Mouse (Mus musculus) embryonic facial prominence, embryonic 12.5 days (tissue): Measurements from ENCODE around the gene Cd69. TPM values are rescaled to one million over a fixed set of nuclear protein-coding genes. Genes with fewer than 3 reads are reported as not detected.

Experiments
- ATAC-seq: fragments of 200-750 bp; cut with Nextera tagmentation; 2 replicates; pipeline ENCODE4 v1.8.0; 2017; ENCODE audit not compliant: insufficient number of reproducible peaks, insufficient read depth, low FRiP score, low TSS enrichment
- H3K27ac ChIP-seq: fragments of 300-500 bp; sonication (generic); 2 replicates; pipeline ENCODE4 v1.5.1; 2016; ENCODE audit warnings: mild to moderate bottlenecking
- H3K27me3 ChIP-seq: fragments of 300-500 bp; sonication (generic); 2 replicates; pipeline ENCODE4 v1.6.1; 2016; ENCODE audit warnings: mild to moderate bottlenecking, moderate library complexity
- H3K36me3 ChIP-seq: fragments of 300-500 bp; sonication (generic); 2 replicates; pipeline ENCODE4 v1.6.1; 2016; ENCODE audit warnings: mild to moderate bottlenecking
- H3K4me1 ChIP-seq: fragments of 300-500 bp; sonication (generic); 2 replicates; pipeline ENCODE4 v1.6.1; 2016
- H3K4me2 ChIP-seq: fragments of 300-500 bp; sonication (generic); replicated peaks from 2 replicates; pipeline ENCODE4 v1.6.1; 2016; ENCODE audit warnings: mild to moderate bottlenecking, moderate library complexity
- H3K4me3 ChIP-seq: fragments of 300-500 bp; sonication (generic); 2 replicates; pipeline ENCODE4 v1.5.1; 2016; ENCODE audit warnings: mild to moderate bottlenecking
- H3K9ac ChIP-seq: fragments of 300-500 bp; sonication (generic); 2 replicates; pipeline ENCODE4 v1.6.1; 2016; ENCODE audit warnings: mild to moderate bottlenecking, moderate library complexity
- H3K9me3 ChIP-seq: fragments of 300-500 bp; sonication (generic); 2 replicates; pipeline ENCODE4 v1.6.1; 2016; ENCODE audit warnings: mild to moderate bottlenecking, moderate library complexity
- WGBS: fragments of 180-500 bp; shearing (Covaris S2); methylation state at CpG from one replicate; pipeline ENCODE4 v1.1.7; 2016; 5-methylcytosine and 5-hydroxymethylcytosine counted together
- polyA plus RNA-seq: library from polyadenylated mRNA; unstranded; fragments of >200 nt; fragmentation: Nextera tagmentation; extraction: Ambion mirVana; gene quantifications from 2 replicates; pipeline ENCODE4 v1.2.1, GENCODE M21; 2016

Gene Cd69
- polyA plus RNA-seq, 1 experiment from 2014 or later = not detected

GRCm38 (mm10) chr6:129245793-129246192 is 29.4 kb downstream of the Cd69 start:
- Histone ChIP-seq H3K4me3 (no peak overlapping the region), H3K9ac (no peak overlapping the region), H3K4me1 (no peaks in the 10 kb centered on the region)

GRCm38 (mm10) chr6:129241907-129242306 is 33.3 kb downstream of the Cd69 start:
- no peak overlapping the region for H3K9ac ChIP-seq
- no peaks in the 10 kb centered on the region for H3K4me1 ChIP-seq
- H3K4me2 ChIP-seq = no peak overlapping the region
- H3K27ac ChIP-seq = no peak overlapping the region
- no peak for ATAC-seq
- WGBS = 66% methylated on average over 6 of the region's 6 CpGs
- H3K9me3 ChIP-seq = no peaks in the 10 kb centered on the region
- no peaks in the 10 kb centered on the region for H3K36me3 ChIP-seq
- no peaks in the 10 kb centered on the region for H3K27me3 ChIP-seq
- no peak overlapping the region for H3K4me3 ChIP-seq

More at GRCm38 (mm10) chr6:129245793-129246192, 29.4 kb downstream of the Cd69 start:
- Histone ChIP-seq H3K36me3 (no peaks in the 10 kb centered on the region), H3K4me2 (no peak overlapping the region), H3K27me3 (no peaks in the 10 kb centered on the region), H3K9me3 (no peaks in the 10 kb centered on the region), H3K27ac (no peak overlapping the region)
- ATAC-seq = no peak

- no peak overlapping the region for H3K9ac ChIP-seq
- no peak overlapping the region for H3K4me3 ChIP-seq
- no peaks in the 10 kb centered on the region for H3K27me3 ChIP-seq
- WGBS = 66% methylated on average over 5 of the region's 5 CpGs
- no peaks in the 10 kb centered on the region for H3K36me3 ChIP-seq
- H3K27ac ChIP-seq = no peak overlapping the region
- H3K9me3 ChIP-seq = no peaks in the 10 kb centered on the region
- H3K4me2 ChIP-seq = no peak overlapping the region
- no peaks in the 10 kb centered on the region for H3K4me1 ChIP-seq
- ATAC-seq = no peak
Measured at GRCm38 (mm10) chr6:129241471-129241870, 33.8 kb downstream of the Cd69 start.

- ATAC-seq = no peak
- Histone ChIP-seq H3K27me3 (no peaks in the 10 kb centered on the region), H3K9me3 (no peaks in the 10 kb centered on the region), H3K4me3 (no peak overlapping the region), H3K4me2 (no peak overlapping the region), H3K36me3 (no peaks in the 10 kb centered on the region), H3K9ac (no peak overlapping the region), H3K4me1 (no peaks in the 10 kb centered on the region), H3K27ac (no peak overlapping the region)
- WGBS = 88% methylated on average over 9 of the region's 9 CpGs
Measured at GRCm38 (mm10) chr6:129239564-129240248, 35.5 kb downstream of the Cd69 start.

- Histone ChIP-seq H3K27ac (no peak overlapping the region), H3K4me3 (peak overlapping the region; percentile 48), H3K4me1 (no peaks in the 10 kb centered on the region), H3K9ac (peak overlapping the region; percentile 40; the same call in 1 of the 2 replicates), H3K9me3 (no peaks in the 10 kb centered on the region), H3K27me3 (no peaks in the 10 kb centered on the region), H3K36me3 (no peaks in the 10 kb centered on the region), H3K4me2 (peak overlapping the region; percentile 61)
- peak; percentile 67; the same call in 1 of the 2 replicates for ATAC-seq
- 11% methylated on average over 14 of the region's 14 CpGs for WGBS
Measured at GRCm38 (mm10) chr6:129238275-129239038, 36.8 kb downstream of the Cd69 start.

DNA sequence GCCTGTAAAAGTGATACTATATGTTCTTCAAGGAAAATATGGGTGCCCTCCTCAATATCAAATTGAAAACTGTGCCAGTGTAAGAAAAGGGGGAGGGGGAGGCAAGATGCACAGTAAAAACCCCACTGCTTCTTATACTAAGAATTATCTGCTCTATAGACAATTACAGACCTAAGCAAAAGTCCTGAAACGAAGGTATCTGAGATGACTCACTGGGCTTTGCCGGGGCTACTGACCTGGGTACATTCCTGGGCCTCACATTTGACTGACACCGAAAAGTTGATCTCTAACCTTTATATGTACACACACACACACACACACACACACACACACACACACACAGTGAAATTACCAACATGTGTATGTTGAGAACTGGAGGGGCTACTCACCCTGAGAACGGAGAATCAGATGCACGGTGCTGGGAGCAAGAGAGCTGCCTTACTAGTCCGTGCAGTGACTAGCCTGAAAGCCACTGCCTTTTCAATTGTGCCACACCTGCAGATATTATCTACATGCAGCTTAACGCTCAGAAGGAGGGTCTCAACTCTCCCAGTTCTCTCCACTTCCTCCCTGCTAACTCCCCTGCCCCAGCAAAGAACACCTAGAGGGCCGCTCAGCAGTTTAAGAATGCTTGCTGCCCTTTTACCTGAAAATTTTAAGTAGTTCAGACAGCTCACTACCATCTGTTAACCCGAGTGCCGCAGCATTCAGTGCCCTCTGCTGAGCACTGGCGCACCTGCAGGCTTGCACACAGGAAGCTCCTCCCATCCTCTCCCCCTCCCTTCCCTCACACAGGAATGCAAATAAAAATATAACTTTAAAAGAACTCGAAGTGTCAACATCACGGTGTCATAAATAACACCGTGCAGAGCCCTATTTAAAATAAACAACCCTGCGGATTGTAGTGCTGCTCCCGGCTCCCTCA is 37.6 kb downstream of the Cd69 start:
- ATAC-seq = peak; percentile 87; the same call in 1 of the 2 replicates
- H3K4me3 ChIP-seq = peak overlapping the region; percentile 48
- H3K9me3 ChIP-seq = no peaks in the 10 kb centered on the region
- no peaks in the 10 kb centered on the region for H3K27me3 ChIP-seq
- WGBS = 14% methylated on average over 16 of the region's 16 CpGs
- H3K4me1 ChIP-seq = no peaks in the 10 kb centered on the region
- H3K9ac ChIP-seq = peak overlapping the region; percentile 40; the same call in 1 of the 2 replicates
- no peak overlapping the region for H3K27ac ChIP-seq
- H3K4me2 ChIP-seq = peak overlapping the region; percentile 61
- no peaks in the 10 kb centered on the region for H3K36me3 ChIP-seq

DNA sequence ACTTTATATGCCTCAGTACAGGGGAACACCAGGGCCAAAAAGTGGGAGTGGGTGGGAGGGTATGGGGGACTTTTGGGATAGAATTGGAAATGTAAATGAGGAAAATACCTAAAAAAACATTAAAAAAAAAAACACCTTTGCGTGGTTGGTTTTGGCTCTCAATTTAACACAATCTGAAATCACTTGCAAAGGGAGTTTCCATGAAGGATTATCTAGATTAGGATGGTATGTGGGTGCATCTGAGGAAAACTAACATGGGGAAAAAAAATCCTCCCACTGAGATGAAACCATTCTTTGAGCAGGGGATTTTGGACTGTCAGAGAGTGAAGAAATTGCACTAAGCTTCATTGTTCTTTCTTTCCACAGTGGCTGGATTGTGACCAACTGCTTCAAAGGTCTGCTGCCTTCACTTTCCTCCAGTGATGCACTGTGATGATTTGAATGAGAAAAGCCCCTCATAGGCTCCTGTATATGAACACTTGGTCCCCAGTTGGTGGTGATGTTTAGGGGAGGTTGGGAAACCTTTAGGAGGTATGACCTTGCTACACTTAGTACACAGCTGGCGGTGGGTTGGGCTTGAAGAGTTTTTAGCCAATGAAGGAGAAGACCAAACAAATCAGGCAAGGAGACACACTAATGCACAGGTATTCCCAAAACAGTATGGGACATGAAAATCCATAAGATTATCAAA is 38.4 kb downstream of the Cd69 start:
- 96% methylated on average over 2 of the region's 2 CpGs for WGBS

DNA sequence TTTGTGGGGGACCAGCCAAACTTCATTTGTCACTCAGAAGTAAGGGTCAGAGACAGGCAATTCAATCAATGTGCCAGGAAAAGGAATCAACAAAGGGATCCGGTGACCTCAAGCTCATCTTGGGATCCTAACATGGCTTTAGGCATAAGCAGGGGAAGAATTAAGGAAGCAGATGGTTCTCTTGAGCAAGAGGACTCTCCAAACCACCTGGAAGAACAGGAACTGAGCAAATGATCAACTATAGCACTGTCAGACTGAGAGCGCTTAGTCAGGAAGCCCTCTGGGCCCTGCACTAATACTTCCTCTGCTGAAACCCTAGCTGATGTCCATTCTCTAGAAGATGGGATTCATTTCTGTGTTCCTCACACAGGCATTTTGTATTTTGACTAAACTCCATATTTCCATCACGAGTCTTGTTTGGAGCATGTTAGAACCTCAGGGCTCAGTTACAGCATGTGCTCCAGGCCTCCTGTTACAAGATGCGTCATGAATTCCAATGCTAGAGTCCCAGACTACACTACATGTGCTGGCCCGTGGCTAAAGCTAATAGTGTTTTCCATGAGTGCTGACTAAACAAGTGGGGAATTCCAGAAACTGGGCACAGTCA is 39.3 kb downstream of the Cd69 start:
- H3K9me3 ChIP-seq = no peaks in the 10 kb centered on the region
- WGBS = 79% methylated on average over 5 of the region's 5 CpGs
- no peak overlapping the region for H3K4me2 ChIP-seq
- no peaks in the 10 kb centered on the region for H3K27me3 ChIP-seq
- ATAC-seq = no peak
- H3K4me3 ChIP-seq = no peak overlapping the region
- no peaks in the 10 kb centered on the region for H3K4me1 ChIP-seq
- no peak overlapping the region for H3K9ac ChIP-seq
- no peak overlapping the region for H3K27ac ChIP-seq
- H3K36me3 ChIP-seq = no peaks in the 10 kb centered on the region

More for the DNA sequence above, 38.4 kb downstream of the Cd69 start:
- H3K4me1 ChIP-seq = no peaks in the 10 kb centered on the region
- no peak overlapping the region for H3K27ac ChIP-seq
- no peak overlapping the region for H3K4me2 ChIP-seq
- H3K9me3 ChIP-seq = no peaks in the 10 kb centered on the region
- no peaks in the 10 kb centered on the region for H3K27me3 ChIP-seq
- no peak overlapping the region for H3K9ac ChIP-seq
- H3K4me3 ChIP-seq = no peak overlapping the region
- no peaks in the 10 kb centered on the region for H3K36me3 ChIP-seq
- ATAC-seq = no peak

DNA sequence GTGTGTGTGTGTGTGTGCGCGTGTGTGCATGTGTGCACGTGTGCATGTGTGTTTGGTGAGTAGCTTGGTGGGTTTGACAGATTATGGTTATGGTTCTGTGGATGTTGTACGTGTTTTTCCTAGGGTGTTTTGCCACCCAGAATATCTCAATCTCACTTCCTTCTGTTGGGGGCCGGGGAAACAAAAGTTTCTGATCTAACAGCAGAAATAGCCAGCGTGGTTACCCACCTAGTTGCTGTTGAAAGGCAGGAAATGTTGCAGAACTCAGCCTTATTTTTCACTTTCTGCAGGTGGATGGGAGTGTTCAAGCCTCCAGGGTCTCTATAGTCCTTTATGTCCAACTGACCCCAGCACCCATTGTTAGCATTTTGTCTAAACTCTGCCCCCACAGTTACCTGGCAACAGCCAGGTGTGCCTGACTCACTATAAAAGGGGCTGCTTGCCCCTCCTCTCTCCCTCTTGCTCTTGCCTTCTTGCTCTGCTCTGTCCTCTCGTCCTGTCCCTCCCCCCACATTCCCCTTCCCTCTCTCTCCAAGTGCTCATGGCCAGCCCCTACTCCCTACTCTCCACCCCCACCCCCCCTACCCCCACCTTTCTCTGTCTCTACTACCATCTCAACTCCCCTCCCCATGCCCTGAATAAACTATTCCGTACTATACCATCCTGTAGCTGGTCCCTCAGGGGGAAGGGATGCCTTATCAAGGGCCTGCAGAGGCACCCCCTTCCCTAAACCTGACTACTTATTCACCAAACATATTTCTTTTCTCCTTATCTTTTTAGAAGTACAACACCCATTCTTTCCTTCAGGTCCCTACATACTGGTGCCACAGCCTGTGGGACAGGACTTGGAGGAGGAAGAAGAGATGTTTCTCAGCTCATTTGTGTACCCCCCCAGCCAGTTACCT is 40.5 kb downstream of the Cd69 start:
- no peaks in the 10 kb centered on the region for H3K4me1 ChIP-seq
- H3K36me3 ChIP-seq = no peaks in the 10 kb centered on the region
- no peak for ATAC-seq
- H3K4me3 ChIP-seq = no peak overlapping the region
- H3K9ac ChIP-seq = no peak overlapping the region
- H3K4me2 ChIP-seq = no peak overlapping the region
- H3K27ac ChIP-seq = no peak overlapping the region
- H3K9me3 ChIP-seq = no peaks in the 10 kb centered on the region
- no peaks in the 10 kb centered on the region for H3K27me3 ChIP-seq
- 76% methylated on average over 8 of the region's 8 CpGs for WGBS

DNA sequence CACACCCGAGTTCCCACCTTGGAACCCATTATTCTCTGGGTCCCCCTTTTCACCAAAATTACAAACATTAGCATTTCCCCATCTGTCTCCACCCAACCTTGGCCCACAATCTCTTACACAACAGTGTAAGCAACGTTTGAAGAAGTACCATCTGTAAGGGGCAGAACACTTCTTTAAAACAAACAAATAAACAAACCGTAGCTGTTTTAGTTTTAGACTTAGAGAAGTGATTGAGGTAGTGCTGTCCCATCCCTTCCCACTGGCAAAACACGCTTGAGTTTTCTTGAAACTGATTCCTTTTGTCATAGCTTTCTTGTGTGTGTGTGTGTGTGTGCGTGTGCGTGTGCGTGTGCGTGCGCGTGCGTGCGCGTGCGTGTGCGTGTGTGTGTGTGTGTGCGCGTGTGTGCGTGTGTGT is 41.3 kb downstream of the Cd69 start:
- H3K4me1 ChIP-seq = no peaks in the 10 kb centered on the region
- 91% methylated on average over 17 of the region's 18 CpGs for WGBS
- no peak overlapping the region for H3K9ac ChIP-seq
- no peaks in the 10 kb centered on the region for H3K27me3 ChIP-seq
- no peak overlapping the region for H3K4me2 ChIP-seq
- no peak overlapping the region for H3K27ac ChIP-seq
- no peaks in the 10 kb centered on the region for H3K9me3 ChIP-seq
- H3K36me3 ChIP-seq = no peaks in the 10 kb centered on the region
- H3K4me3 ChIP-seq = no peak overlapping the region
- no peak for ATAC-seq
